Mouse (Mus musculus) MEL (cell line): ENCODE measurements at regions not wholly inside any gene's neighbourhood (a gene's known extent, or its start where the extent isn't known, plus 50 kb on each side); places are given as distances from the start of the nearest gene placed in this dataset.

Source experiments
- DNase-seq: peaks from one replicate; pipeline ENCODE4 v3.0.0; 2011; ENCODE audit warnings: low read depth, low spot score
- H3K27ac ChIP-seq: 2 replicates; pipeline ENCODE4 v1.5.1; 2012; ENCODE audit warnings: low read depth, mild to moderate bottlenecking, control low read depth, low read length, moderate library complexity; ENCODE audit not compliant: control insufficient read depth
- H3K27me3 ChIP-seq, 2 experiments: fragments of 150-350 bp in 1 of 2; sonication (generic) in 1 of 2; 2 replicates each; pipeline ENCODE4 v1.6.1; 2012; ENCODE audit warnings: low read length in 2 of 2, mild to moderate bottlenecking in 2 of 2, improper control_type of control experiment in 1 of 2, moderate library complexity in 1 of 2; ENCODE audit not compliant: insufficient read depth in 2 of 2, control insufficient read depth in 1 of 2
- H3K36me3 ChIP-seq, 2 experiments: 2 replicates each; pipeline ENCODE4 v1.6.1; 2012 to 2014; ENCODE audit warnings: low read length in 2 of 2, improper control_type of control experiment in 1 of 2, inconsistent platforms in 1 of 2, mild to moderate bottlenecking in 1 of 2; ENCODE audit not compliant: insufficient read depth in 2 of 2, control insufficient read depth in 1 of 2
- H3K4me1 ChIP-seq, 2 experiments: fragments of 150-350 bp in 1 of 2; sonication (generic) in 1 of 2; 2 replicates each; pipeline ENCODE4 v1.6.1; 2012; ENCODE audit warnings: low read length in 2 of 2, improper control_type of control experiment in 1 of 2, mild to moderate bottlenecking in 1 of 2; ENCODE audit not compliant: insufficient read depth in 2 of 2, control insufficient read depth in 1 of 2
- H3K4me3 ChIP-seq, 2 experiments: fragments of 150-350 bp in 1 of 2; sonication (generic) in 1 of 2; 2 replicates each; pipeline ENCODE4 v1.5.1; 2012; ENCODE audit warnings: low read depth in 2 of 2, low read length in 2 of 2, mild to moderate bottlenecking in 2 of 2, moderate library complexity in 2 of 2, control low read depth in 1 of 2, improper control_type of control experiment in 1 of 2; ENCODE audit not compliant: control insufficient read depth in 1 of 2, insufficient read depth in 1 of 2
- H3K79me2 ChIP-seq: 2 replicates; pipeline ENCODE4 v1.6.1; 2012; ENCODE audit warnings: mild to moderate bottlenecking, low read length, moderate library complexity; ENCODE audit not compliant: control insufficient read depth, poor library complexity, insufficient read depth
- H3K9ac ChIP-seq: 2 replicates; pipeline ENCODE4 v1.6.1; 2012; ENCODE audit warnings: low read depth, mild to moderate bottlenecking, control low read depth, low read length, moderate library complexity; ENCODE audit not compliant: control insufficient read depth, poor library complexity, severe bottlenecking
- H3K9me3 ChIP-seq: fragments of 150-350 bp; sonication (generic); replicated peaks from 2 replicates; pipeline ENCODE4 v1.6.1; 2012; ENCODE audit warnings: mild to moderate bottlenecking, low read length, improper control_type of control experiment, moderate library complexity; ENCODE audit not compliant: insufficient read depth
- CTCF ChIP-seq, 3 experiments: IDR thresholded peaks in 2 of 3; conservative IDR thresholded peaks in 1 of 3; 2 replicates each; pipeline ENCODE4 v1.5.1; 2011 to 2012; ENCODE audit warnings: low read length in 3 of 3, low read depth in 2 of 3, mild to moderate bottlenecking in 2 of 3, improper control_type of control experiment in 1 of 3, inconsistent platforms in 1 of 3, mixed read lengths in 1 of 3, moderate library complexity in 1 of 3; ENCODE audit not compliant: control insufficient read depth in 1 of 3, insufficient read depth in 1 of 3, poor library complexity in 1 of 3, severe bottlenecking in 1 of 3
- ZNF384 ChIP-seq: IDR thresholded peaks from 2 replicates; pipeline ENCODE4 v1.6.1; 2012; ENCODE audit warnings: low read depth, mild to moderate bottlenecking, inconsistent platforms, low read length, improper control_type of control experiment

GRCm38 (mm10) chr4:54893288-54893687 is 51.6 kb upstream of the Zfp462 start:
- DNase-seq, result no peak
- Histone ChIP-seq H3K9ac (no peak overlapping the region), H3K79me2 (no peaks in the 10 kb centered on the region), H3K36me3 (no peaks in the 10 kb centered on the region), H3K4me1 (no peaks in the 10 kb centered on the region), H3K27ac (no peak overlapping the region), H3K9me3 (no peaks in the 10 kb centered on the region), H3K4me3 (no peak overlapping the region), H3K27me3 (no peaks in the 10 kb centered on the region)
- no peak for TF ChIP-seq ZNF384
- TF ChIP-seq CTCF (IDR thresholded peaks at IDR 0.05 in 2 of 3, conservative IDR thresholded peaks at IDR 0.05 in 1 of 3; ENCODE audit: control insufficient read depth in 1 of 3, insufficient read depth in 1 of 3, low read depth in 2 of 3, low read length in 3 of 3, poor library complexity in 1 of 3, severe bottlenecking in 1 of 3), result no peak
